Mouse (Mus musculus) thymus, postnatal 4 days (tissue): ENCODE measurements at regions not wholly inside any gene's neighbourhood (a gene's known extent, or its start where the extent isn't known, plus 50 kb on each side); places are given as distances from the start of the nearest gene placed in this dataset.

Experiments
- DNase-seq: peaks from one replicate; pipeline ENCODE4 v3.0.0; 2021

DNA sequence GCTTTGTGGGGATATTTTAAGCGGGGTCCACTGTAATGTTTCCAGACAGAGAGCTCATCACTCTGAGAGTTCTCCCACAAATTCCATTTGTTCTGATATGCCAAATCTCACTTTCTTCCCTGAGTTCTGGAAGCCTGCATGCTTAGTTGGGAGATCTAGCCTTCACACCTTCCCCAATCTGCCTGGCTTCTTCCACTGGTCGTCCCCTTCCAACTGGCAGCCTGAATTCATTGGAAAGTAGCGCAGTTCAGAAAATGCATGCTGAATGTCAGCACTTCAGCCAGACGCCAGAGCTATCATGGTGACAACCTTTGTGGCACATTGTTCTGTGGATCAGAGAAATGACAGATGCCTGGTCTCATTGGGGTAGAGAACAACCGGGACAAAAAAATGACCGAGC, 667.2 kb downstream of the Pdcd6ip start:
- no peak for DNase-seq

DNA sequence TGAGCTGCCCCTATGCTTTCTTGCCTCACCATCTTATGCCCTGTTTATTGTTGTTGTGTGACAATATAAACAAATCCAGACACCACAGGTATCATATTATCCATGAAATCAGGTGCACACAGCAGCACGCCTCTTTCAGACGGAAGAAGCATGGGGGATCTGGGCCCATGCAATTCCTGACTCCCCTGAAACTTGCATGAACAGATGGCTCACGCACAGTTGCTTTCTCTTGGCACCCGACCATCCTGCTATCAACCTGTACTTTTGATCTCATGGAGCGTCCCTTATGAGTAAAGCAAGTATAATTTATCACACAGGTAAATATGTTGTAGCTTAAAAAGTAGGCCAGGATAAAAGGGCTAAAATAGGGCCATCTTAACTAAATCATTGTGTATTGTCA, 674.1 kb downstream of the Pdcd6ip start:
- no peak for DNase-seq

DNA sequence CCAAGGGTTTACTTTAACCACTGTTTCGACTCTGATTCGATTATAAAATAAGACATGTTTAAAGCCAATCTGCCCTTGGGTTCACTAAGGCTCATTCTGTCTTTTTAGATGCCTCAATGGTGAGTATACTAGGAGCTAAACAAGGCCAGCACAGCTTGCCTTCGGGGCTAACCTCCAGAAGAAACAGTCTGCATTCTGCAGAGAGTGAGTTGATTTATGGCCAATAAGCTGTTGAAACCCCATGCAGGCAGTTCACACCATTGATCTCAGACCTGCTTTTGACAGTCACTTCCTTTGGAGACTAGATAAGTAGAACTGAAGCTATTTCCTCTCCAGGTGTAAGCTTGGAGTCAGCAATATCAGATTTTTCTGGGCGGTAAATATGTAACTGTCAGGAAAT, 679.0 kb downstream of the Pdcd6ip start:
- no peak for DNase-seq

DNA sequence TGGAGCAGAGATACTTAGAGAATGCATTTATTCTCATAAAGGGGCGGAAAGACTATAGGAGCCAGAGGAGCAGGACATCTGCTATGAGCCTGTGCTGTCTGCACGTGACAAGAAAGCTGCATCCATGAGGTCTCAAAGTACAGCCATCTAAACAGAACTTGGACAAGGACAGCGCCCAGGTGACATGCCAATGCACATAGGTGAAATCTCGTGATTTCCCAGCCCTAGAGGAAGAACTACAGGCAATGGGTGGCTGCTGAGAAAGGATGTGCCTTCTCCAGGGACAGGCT, 681.2 kb downstream of the Pdcd6ip start:
- DNase-seq = no peak

DNA sequence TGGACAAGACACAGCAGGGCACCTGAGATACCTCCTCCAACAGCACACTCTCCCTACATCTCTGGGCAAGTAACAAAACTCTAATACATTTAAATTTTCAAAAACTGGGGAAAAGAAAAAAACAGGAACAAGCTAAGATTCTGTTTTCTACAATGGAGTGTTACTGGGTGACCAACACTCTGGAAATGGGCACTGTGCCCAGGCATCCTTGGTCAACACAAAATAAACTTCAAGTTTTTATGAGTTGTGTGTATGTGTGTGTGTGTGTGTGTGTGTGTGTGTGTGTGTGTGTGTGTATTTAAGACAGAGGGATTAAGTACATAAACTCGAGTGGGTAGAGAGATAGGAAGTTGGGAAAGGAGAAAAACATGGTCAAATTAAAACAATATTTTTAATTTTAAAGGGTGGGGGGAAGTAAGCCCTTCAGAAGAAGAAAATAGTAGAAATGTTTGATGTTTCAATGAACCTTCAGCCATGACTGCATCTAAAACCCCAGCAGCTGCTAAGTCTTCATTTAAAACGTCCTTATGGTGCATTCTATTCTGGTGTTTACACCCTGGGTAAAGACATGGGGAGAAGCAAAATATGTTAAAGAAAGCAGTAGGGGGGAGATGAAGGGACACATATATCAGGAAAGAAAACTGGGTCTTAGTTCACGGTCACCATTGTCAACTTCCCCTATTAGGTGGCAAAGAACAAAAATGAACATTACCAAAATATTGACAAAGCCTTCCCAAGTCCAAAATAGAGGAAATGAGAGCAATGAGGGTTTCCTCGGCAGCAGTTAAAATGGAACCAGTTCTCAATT, 681.8 kb downstream of the Pdcd6ip start:
- DNase-seq = no peak

DNA sequence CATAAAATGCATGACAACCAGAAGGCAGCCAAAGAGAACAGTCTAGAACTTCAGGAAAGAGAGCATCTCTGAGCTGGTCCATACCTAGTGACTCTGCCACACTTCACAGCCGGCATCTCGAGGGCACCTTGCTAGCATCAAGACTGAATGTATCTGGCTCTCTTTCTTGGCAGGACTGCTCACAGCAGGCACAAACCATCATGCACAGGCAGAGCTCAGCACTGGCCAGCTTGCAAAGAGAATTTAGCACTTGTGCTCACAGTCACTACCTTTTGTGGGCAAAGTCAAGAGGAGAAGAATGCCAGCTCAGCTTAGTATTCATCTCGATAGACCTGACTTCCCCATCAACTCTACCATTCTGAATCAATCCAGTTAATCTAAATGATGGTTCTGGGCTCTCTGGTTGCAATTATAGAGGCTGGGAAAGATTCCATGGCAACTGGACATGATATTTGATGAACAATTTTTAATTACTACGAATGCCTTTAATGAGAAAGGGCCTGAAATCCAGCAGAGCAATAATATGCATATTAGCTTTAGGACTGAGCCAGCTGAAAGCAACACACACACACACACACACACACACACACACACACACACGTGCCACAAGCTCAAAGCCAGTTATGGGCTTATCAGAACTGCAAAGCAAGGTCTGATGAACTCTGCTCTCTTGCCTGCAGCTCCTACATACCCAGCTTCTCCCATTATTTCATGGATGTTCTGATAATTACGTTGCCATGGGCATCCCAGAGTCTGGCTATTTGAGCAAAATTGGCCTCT, 686.0 kb downstream of the Pdcd6ip start:
- DNase-seq = no peak

DNA sequence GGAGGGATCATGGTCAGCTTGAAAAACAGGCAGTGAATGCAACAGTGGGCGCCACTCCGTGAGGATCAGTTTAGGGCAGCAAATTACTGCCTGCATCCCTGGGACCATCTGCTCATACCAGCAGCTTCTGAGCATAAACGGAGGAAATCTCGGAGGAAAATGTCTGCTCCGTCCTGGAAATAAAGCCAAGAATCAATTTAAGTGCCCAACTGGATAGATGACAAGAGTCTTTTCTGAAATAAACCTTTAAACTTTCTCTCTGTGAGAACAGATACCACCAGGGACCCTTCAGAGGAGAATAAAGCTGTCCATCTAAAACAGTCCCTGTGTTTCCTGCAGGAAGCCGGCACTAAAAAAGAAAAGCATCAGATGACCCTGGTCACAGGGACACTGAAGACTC, 688.5 kb downstream of the Pdcd6ip start:
- no peak for DNase-seq

DNA sequence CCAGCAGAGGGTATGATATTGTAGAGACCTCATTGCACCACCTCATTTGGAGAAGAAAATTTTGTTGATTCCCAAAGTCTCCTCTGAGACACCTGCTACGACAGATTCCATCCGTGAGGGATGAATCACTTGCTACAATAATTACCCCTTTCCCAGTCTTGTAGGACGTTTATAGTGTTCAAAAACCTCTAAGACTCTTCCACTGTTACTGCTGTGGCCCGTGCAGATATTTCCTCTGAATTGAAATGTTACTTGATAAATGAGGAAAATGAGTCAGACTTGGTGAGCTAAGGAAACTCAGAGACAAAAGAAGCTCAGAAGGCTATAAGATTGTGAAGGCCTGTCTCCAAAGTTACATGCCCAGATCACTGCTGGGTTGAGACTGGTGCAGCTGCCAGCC, 700.0 kb downstream of the Pdcd6ip start:
- no peak for DNase-seq

DNA sequence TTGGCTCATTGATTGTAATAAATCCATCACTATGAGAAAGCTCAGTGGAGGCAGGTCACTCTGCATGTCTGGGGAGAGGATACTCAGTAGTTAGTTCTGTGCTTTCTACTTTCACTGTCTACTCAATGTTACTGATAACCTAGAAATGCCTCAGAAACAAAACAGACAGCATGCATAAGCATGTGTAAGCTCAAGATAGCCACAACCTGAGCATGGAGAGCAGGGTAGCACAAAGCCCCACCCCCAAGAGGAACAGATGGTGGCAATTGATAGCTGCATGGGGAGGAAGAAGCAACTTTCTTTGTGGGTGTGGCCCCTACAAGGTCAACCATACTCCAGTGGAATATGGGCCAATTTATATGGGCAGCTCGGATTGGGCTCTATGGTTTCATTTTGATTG, 711.9 kb downstream of the Pdcd6ip start:
- DNase-seq = no peak

DNA sequence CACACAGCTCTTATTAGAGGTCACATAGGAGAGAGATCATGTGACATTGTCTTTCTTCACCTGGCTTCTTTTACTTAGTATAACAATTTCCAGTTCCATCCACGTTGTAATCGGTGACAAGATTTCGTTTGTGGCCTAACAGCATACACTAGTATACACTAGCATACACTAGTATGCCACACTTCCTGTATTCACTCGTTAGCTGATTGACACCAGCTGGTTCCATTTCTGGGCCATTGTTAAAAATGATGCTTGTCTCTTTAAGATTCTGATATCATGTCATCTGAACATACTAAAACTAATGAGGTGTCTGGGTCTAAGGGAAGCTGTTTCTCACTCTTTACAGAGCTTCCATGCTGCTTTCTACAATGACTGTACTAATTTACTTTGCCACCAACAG, 713.3 kb downstream of the Pdcd6ip start:
- no peak for DNase-seq

DNA sequence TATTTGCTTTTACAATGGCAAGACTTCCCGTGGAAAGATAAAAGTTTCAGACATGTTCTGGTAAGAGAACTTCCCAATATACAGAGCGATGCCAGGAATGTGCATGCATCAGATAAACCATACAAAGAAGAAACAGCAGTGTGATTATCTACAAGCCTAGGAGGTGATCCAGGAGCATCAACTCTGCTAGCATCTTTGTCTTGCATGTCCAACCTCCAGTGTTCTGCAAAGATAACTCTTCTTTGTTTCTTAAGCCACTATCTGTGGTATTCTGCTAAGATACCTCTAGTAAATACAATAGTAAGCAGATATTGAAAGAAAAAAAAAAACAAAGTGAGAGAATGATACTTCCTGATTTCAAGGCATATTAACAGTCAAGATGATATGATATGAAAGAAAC, 714.4 kb downstream of the Pdcd6ip start:
- no peak for DNase-seq

DNA sequence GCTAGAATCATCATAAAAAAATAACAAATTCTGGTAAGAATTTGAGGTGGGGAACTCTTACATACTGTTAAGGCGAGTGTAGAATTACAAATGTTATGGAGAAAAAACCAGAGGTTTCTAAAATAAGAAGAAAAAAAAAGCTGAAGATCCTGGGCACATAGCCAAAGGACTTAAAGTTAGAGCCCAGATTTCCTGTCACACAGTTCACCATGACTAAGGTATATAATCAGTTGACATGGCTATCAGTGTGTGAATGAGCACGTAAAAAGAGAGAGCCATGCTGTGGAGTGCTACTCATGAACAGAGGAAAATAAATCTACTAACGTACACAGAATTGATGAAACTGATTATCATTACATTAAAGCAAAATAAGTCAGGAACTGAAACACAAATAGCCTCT, 715.1 kb downstream of the Pdcd6ip start:
- no peak for DNase-seq

DNA sequence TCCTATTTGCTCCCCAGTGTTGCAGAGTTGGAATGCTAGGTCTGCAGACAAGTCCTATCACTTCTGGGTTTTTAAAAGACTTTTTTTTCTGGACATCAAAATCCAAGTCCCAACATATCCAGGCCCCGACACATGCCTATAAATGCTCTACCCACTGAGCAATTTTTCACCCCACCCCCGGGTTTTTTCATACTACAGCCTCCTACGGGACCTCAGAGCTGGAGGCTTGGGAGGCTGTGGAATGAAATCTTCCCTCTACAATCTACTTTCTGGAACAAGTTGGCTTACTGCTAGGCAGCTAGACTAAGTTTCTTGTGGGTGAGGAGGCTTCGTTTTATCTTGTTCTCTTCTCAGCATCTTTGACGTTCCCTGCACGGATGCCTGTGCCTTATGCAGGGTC, 724.7 kb downstream of the Pdcd6ip start:
- no peak for DNase-seq

DNA sequence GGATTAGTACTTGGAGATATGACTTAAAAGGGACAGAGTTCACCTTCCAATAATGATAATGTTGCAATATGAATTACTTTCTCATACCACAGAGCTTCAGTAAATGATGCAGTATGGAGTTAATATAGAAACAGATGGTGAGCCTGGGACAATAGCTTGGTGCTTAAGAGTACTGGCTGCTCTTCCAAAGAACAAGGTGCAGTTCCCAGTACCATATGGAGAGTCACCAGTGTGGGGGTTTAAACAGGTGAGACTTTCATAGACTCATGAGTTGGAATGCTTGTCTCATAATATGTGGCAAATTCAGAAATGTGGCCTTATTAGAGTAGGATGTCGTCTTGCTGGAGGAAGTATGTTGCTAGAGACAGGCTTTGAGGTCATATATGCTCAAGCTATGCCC, 715.8 kb upstream of the Arpp21 start:
- no peak for DNase-seq

DNA sequence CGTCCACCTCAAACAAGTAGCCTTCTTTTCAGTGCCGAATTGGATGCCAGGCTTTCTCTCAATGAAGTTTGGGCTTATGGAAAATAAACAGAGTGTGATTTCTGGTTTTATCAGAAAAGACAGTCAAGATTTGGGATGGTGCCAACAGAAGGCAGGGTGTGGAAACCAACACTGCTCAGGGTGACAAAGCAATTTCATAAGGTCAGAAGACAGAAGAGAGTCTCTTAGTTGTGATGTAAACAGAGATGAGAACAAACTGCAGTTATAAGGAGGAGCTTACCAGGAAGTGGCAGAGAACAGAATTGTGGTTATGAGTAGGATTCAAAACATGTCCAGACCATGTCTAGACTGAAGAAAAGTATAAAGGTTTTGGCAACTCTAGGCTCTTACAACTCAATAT, 714.3 kb upstream of the Arpp21 start:
- no peak for DNase-seq

DNA sequence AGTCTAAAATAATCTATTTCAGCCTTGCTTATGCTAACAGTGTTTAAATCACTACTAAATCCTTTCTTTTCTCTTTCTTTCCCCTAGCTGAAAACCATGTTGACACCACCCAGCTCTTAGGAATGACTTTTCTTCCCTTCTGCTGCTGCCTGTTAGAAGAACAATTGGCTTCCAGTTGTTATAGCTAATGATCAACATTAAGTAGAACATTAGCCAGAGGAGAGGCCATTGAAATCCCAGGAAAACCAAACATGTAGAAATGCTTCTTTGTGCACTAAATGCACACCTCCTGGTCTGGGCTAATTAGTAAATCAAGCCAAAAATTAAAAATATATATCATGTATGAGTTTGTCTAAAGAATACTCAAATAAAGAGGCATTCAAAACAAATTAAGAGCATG, 703.0 kb upstream of the Arpp21 start:
- DNase-seq = no peak

DNA sequence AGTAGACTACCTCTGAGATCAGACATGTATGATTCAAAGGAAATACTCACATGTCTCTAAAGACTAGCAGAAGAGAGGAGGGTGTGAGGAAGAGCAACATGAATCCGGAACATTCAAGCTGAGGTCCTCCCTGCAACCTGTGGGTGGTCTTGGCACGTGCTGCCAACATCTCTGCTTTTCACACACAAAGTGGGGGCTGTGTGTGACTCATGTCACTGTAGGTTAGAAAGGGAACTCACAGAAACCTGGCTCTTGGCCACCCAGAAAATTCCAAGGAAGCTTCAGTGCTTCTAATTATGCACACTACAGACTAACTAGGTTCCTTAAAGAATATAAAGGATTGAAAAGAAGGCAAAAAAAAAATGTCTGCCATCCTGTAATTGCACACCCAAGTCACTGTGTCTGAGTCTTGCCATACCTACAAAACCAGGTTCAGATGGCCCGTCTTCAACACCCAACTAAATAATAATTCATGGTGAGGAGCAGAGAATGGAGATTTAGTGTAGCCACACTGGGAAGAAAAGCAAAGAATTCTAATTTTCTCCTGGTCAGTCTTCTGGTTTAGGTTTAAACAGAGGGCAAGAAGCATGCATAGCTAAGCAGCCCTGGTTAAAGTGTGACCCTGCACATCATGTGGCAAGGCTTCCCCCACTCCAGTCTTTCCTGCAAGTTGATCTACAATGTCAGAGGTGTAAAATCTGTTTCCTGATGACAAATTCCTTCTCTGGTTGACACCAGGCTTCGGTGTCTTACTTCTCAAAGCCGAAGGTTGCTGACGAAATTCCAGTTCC, 673.8 kb upstream of the Arpp21 start:
- no peak for DNase-seq

DNA sequence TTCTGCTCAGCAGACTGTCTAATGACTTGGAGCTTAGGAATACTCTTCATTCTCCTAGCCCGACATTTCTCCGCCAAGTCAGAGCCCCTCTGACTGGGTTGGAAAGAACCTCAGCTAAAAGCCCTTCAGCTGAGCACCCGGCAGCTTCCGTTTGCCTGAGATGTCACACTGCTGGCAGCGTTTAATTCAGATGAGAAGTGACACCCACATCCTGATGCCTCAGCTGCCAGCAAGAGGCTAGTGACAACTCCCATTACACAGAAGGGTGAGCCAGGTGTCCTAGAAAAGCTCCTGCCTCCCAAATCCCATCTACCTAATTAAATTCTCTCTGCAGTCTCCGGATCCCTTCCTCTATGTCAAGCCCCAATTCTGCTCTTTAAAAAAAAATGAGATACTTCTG, 670.2 kb upstream of the Arpp21 start:
- DNase-seq = no peak

DNA sequence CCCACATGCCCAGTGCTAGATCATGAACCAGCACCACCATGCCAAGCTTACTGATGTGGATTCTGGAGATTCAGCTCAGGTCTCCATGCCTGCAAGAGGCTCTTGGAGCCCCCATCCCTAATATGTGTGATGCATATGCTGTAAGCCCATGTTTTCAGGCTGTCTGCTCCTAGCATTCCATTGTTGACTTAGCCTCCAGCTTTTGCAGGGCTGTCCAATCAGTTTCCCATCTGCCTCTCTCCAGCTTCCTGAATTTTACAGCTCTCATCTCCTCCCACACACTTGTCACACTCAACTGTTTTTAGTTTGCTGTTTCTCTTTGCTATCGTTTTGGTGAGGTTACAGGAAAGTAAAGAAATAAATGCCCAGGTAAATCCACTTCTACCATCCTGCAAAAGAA, 629.2 kb upstream of the Arpp21 start:
- DNase-seq = no peak

DNA sequence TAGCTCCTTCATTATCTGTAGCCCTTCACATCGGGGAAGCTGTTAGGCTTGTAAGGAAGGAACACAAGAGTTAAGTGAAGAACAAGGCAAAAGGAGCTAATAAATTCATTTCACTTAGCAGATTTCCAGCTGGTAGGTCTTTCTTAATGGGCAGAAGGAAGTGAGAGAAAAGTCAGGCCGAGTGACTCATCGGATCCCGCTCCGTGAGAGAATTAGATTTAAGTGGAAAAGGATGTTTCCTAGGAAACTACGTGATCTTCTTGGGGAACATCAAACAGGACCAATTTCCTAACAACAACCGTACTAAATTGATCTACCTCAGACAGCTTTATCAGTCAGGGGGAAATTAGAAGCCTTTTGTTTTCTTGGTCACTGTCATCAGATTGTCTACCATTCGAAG, 625.4 kb upstream of the Arpp21 start:
- no peak for DNase-seq

DNA sequence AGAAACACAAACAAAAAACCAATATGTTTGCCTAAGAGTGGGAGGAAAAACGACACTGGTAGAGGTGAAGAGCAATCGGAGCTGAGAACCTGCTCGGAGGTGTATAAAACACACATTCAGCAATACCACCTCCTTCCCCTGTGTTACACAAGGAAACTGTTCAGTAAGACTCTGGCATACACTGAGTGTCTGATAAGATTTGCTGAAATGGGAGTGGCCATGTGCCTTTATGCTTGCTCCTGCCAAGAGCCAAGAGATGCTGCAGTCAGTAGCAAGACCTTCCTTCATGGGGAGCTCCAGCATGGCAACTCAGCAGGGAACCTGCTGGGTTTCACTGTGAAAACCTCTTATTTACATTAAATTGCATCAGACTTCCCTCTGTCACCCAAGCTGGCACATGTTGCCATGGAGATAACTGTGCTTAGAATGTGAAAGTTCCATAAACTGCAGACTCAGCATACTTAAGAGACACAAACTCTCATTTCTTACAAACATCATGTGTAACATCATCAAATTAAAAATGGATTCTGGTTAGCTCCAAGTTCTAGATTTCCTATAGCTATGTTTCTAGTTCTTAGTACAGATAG, 624.7 kb upstream of the Arpp21 start:
- DNase-seq = no peak

DNA sequence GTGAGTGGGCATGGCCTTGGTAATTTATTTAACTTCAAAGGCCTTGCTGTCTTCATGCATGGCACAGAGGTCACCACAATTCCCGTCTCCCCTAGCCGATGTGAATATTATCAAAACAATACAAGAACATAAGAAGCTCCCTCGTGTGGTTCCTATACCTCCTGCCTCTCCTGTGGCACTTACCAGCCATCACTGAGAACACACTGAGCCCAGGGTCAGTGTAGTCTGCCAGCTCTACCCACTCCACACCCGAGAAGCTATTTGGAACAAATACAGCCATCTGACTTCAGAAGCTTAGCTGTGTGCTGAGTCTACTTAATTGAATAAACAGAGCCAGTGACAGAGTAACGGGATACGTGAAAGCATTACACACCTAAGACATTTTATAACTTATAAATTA, 605.7 kb upstream of the Arpp21 start:
- DNase-seq = no peak

DNA sequence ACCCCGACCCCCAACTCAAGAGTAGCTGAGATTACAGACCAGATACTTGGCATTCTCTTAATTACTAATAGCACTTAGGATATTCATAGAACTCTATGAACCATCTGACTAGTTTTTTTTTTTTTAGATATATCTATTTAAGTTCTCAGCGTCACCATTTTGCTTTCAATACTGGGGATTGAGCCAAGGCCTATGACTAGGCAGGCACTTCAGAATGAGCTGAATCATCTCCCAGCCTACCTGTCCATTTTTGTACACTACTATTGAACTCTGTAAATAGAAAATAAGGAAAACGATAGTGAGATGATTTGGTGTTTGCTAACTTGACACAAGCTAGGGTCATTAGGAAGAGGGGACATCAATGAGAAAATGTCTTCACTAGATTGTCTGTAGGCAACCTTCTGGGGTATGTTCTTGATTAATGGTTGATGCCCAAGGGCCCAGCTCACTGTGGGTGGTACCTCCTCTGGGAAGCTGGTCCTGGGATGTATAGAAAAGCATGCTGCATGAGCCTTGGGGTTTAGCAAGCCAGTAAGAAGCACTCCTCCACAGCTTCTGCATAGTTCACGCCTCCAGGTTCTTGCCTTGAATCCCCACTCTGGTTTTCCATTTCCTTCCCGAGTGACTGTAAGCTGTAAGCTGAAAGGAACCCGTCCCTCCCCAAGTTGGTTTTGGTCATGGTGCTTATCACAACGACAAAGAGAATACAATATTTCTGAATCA, 603.5 kb upstream of the Arpp21 start:
- DNase-seq = no peak
